Mouse (Mus musculus): ENCODE measurements around the gene Nup98. TPM values are rescaled to one million over a fixed set of nuclear protein-coding genes. Genes with fewer than 3 reads are reported as not detected.

The Nup98 gene
- polyA plus RNA-seq, 1 experiment = 13.0 TPM

DNA sequence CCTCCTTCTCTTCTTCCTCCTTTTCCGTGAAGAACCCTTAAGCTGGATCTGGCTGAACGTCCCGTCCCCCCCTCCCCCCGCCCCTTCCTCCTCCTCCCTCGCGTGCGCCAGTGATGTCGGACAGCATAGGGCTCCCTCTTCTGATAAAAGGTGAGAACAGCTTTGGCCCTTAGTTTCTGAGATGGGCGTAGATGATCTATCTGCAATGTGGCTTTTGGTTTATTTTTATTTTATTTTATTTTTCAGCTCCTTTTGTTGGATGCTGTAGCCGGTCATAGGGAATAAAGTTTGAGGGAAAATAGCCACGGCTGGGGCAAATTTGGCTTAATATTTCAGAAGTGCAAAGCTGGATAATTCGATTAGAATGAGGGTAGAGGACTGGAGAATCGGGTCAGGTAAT, 12.4 kb upstream of the Nup98 start:
- DNase-seq = peak; percentile 69
- no peaks in the 10 kb centered on the region for H3K36me3 ChIP-seq (ENCODE audit: control insufficient read depth, insufficient read depth, low read length)
- peak overlapping the region; percentile 37 for H3K4me3 ChIP-seq (ENCODE audit: insufficient read depth, low read depth, low read length)
- TF ChIP-seq CTCF (conservative IDR thresholded peaks at IDR 0.05; ENCODE audit: insufficient read depth, insufficient read length, low read depth, low read length) (peak; percentile 54), POLR2A (IDR thresholded peaks at IDR 0.05; ENCODE audit: low read depth, low read length) (no peak)
- peak overlapping the region; percentile 53; the same call in 1 of the 2 replicates for H3K27ac ChIP-seq (ENCODE audit: insufficient read depth, low read depth, low read length)
- H3K4me1 ChIP-seq (ENCODE audit: control insufficient read depth, insufficient read depth, low read length) = no peaks in the 10 kb centered on the region
- under 1% methylated on average over 7 of the region's 13 CpGs for WGBS
- H3K27me3 ChIP-seq (replicated peaks; ENCODE audit: control insufficient read depth, insufficient read depth, low read length) = no peaks in the 10 kb centered on the region

DNA sequence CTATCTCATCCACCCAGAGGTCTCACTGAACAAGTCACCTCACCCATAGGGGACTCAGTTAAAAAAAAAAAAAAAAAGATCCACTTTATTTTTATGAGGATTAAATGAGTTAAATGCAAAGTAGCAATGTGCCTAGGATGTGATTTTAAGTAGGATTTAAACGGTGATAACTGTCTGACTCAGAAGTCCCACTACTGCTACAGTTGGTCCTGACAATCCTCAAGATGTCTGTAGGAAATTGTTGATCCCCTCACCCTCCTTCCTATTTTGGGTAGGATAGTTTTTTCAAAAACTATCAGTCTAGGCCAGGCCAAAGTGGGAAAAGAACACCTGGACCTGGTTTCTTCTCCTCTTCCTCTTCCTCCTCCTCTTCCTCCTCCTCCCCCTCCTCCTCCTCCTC, 11.9 kb upstream of the Nup98 start:
- WGBS = 28% methylated on average over 1 of the region's 1 CpGs
- Histone ChIP-seq H3K27me3 (replicated peaks; ENCODE audit: control insufficient read depth, insufficient read depth, low read length) (no peaks in the 10 kb centered on the region), H3K4me1 (ENCODE audit: control insufficient read depth, insufficient read depth, low read length) (no peaks in the 10 kb centered on the region), H3K27ac (ENCODE audit: insufficient read depth, low read depth, low read length) (no peak overlapping the region), H3K4me3 (ENCODE audit: insufficient read depth, low read depth, low read length) (peak overlapping the region; percentile 37; the same call in 1 of the 2 replicates), H3K36me3 (ENCODE audit: control insufficient read depth, insufficient read depth, low read length) (no peaks in the 10 kb centered on the region)
- TF ChIP-seq CTCF (conservative IDR thresholded peaks at IDR 0.05; ENCODE audit: insufficient read depth, insufficient read length, low read depth, low read length) = no peak
- no peak for TF ChIP-seq POLR2A (IDR thresholded peaks at IDR 0.05; ENCODE audit: low read depth, low read length)
- no peak for DNase-seq

DNA sequence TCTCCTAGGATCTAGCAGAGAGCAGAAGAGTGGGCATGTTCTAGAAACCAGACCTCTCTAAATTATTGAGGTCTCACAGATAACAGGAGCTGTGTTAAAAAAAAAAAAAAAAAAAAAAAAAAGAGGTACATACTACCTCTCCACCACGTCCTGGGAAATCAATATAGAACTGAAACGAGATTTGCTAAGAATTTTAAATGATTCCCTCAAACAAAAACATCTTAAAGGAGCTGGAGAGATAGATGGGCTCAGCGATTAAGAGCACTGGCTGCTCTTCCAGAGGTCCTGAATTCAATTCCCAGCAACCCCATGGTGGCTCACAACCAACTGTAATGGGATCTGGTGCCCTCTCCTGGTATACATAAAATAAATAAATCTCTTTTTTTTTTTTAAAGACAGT, 1.1 kb upstream of the Nup98 start:
- Histone ChIP-seq H3K27me3 (replicated peaks; ENCODE audit: control insufficient read depth, insufficient read depth, low read length) (no peaks in the 10 kb centered on the region), H3K27ac (ENCODE audit: insufficient read depth, low read depth, low read length) (peak overlapping the region; percentile 40; the same call in 1 of the 2 replicates), H3K36me3 (ENCODE audit: control insufficient read depth, insufficient read depth, low read length) (no peaks in the 10 kb centered on the region), H3K4me1 (ENCODE audit: control insufficient read depth, insufficient read depth, low read length) (peaks cover 8% of the 10 kb centered on the region), H3K4me3 (ENCODE audit: insufficient read depth, low read depth, low read length) (no peak overlapping the region)
- TF ChIP-seq CTCF (conservative IDR thresholded peaks at IDR 0.05; ENCODE audit: insufficient read depth, insufficient read length, low read depth, low read length) (no peak), POLR2A (IDR thresholded peaks at IDR 0.05; ENCODE audit: low read depth, low read length) (no peak)
- 59% methylated on average over 3 of the region's 3 CpGs for WGBS
- no peak for DNase-seq

DNA sequence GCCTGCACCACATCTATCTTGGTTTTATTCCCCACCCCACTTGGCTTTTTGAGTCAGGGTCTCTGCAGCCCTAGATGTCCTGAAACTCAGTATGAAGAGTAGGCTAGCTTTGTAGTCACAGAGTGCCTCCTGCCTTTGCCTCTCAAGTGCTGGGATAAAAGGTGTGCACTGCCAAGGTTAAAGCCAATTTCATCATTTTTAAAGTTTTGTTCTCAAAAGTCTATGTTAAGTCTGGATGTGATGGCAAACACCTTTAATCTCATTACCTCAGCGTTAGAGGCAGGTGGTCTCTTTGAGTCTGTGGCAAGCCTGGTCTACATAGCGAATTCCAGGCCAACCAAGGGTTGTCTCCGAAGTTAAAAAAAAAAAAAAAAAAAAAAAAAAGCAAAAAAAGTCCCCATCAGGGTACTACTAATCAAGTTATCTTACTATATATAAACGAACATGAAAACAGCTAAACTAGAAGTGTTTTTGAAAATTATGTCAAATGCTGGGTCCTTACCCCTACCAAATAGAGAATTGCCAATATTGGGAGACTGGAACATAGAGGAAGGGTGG, 1.1 kb downstream of the Nup98 start:
- H3K27me3 ChIP-seq (replicated peaks; ENCODE audit: control insufficient read depth, insufficient read depth, low read length) = no peaks in the 10 kb centered on the region
- peak overlapping the region; percentile 99; the same call in 1 of the 2 replicates for H3K4me3 ChIP-seq (ENCODE audit: insufficient read depth, low read depth, low read length)
- no peaks in the 10 kb centered on the region for H3K36me3 ChIP-seq (ENCODE audit: control insufficient read depth, insufficient read depth, low read length)
- WGBS = 36% methylated on average over 4 of the region's 4 CpGs
- TF ChIP-seq POLR2A (IDR thresholded peaks at IDR 0.05; ENCODE audit: low read depth, low read length) (no peak), CTCF (conservative IDR thresholded peaks at IDR 0.05; ENCODE audit: insufficient read depth, insufficient read length, low read depth, low read length) (no peak)
- no peak overlapping the region for H3K27ac ChIP-seq (ENCODE audit: insufficient read depth, low read depth, low read length)
- peaks cover 10% of the 10 kb centered on the region for H3K4me1 ChIP-seq (ENCODE audit: control insufficient read depth, insufficient read depth, low read length)
- no peak for DNase-seq

DNA sequence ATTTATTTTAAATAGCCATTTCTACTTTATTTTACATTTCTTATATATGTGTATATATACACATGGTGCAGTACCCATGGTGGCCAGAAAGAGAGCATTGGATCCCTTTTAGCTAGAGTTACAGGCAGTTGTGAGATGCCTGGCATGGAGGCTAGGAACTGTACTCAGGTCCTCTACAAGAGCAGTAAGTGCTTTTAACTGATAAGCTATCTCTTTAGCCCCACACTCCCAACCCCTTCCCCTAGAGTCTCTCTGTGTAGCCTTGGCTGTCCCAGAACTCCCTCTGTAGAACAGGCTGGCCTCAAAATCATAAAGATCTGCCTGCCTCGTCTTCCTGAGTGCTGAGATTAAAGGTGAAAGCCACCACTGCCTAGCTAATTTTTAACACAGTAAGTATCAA, 4.3 kb downstream of the Nup98 start:
- H3K36me3 ChIP-seq (ENCODE audit: control insufficient read depth, insufficient read depth, low read length) = no peaks in the 10 kb centered on the region
- H3K4me3 ChIP-seq (ENCODE audit: insufficient read depth, low read depth, low read length) = no peak overlapping the region
- no peak for DNase-seq
- 32% methylated on average over 1 of the region's 1 CpGs for WGBS
- H3K27me3 ChIP-seq (replicated peaks; ENCODE audit: control insufficient read depth, insufficient read depth, low read length) = no peaks in the 10 kb centered on the region
- peaks cover 10% of the 10 kb centered on the region for H3K4me1 ChIP-seq (ENCODE audit: control insufficient read depth, insufficient read depth, low read length)
- TF ChIP-seq POLR2A (IDR thresholded peaks at IDR 0.05; ENCODE audit: low read depth, low read length) (no peak), CTCF (conservative IDR thresholded peaks at IDR 0.05; ENCODE audit: insufficient read depth, insufficient read length, low read depth, low read length) (no peak)
- no peak overlapping the region for H3K27ac ChIP-seq (ENCODE audit: insufficient read depth, low read depth, low read length)

DNA sequence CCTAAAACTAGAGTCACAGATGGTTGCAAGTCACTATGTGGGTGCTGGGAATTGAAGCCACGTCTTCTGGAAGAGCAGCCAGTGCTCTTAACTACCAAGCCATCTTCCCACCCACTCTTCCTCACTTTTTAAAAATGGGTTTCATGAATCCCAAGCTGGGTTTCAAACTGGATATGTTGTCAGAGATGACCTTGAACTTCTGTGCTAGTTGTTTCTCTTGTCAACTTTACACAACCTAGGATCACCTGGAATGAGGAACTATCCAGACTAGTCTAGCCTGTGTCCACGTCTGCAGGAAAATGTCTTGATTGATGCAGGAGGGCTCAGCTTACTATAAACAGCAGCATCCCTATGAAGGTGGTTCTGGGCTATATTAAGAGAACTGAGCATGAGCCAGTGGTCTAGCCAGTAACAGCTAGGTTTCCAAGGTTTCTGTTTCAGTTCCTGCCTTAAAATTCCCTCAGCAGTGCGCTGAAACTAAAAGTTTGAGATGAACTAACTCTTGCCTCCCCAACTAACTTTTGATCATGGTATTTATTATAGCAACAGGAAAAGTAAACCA, 5.6 kb downstream of the Nup98 start:
- Histone ChIP-seq H3K27ac (ENCODE audit: insufficient read depth, low read depth, low read length) (no peak overlapping the region), H3K36me3 (ENCODE audit: control insufficient read depth, insufficient read depth, low read length) (no peaks in the 10 kb centered on the region), H3K27me3 (replicated peaks; ENCODE audit: control insufficient read depth, insufficient read depth, low read length) (no peaks in the 10 kb centered on the region), H3K4me3 (ENCODE audit: insufficient read depth, low read depth, low read length) (no peak overlapping the region), H3K4me1 (ENCODE audit: control insufficient read depth, insufficient read depth, low read length) (peaks cover 9% of the 10 kb centered on the region)
- 77% methylated on average over 3 of the region's 3 CpGs for WGBS
- DNase-seq = no peak
- TF ChIP-seq POLR2A (IDR thresholded peaks at IDR 0.05; ENCODE audit: low read depth, low read length) (no peak), CTCF (conservative IDR thresholded peaks at IDR 0.05; ENCODE audit: insufficient read depth, insufficient read length, low read depth, low read length) (no peak)

DNA sequence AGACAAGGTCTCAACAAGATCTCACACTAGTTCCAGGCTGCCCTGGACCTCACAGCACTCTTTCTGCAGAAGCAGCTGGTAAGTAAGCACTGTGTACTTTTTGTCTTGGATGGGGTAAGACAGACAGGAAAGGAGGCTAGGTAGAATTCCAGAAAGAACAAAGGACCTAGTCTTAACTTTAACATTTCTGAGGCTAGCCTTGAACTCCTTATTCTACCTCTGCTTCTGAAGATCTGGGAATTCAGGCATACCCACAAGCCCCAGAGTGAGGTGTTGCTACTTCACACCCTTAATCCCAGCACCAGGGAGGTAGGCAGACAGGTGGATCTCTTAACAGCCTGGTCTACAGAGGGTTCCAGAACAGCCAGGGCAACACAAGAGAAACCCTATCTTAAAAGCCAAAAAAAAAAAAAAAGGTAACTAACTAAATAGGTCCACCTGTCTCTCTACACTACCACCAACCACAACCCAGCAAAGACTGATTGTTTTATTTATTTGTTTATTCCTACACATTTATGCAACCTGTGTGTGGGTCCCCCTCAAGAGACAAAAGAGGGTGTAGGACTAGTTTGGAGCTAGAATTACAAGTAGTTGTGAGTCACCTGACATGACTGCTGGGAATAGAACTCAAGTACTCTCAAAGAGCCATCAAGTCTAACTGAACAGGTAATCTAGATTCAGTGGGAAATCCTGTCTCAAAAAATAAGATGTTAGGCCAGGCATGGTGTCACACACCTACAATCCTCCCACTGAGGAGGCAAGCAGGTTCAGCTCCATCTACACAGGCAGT, 8.8 kb downstream of the Nup98 start:
- Histone ChIP-seq H3K4me3 (ENCODE audit: insufficient read depth, low read depth, low read length) (no peak overlapping the region), H3K27me3 (replicated peaks; ENCODE audit: control insufficient read depth, insufficient read depth, low read length) (no peaks in the 10 kb centered on the region), H3K36me3 (ENCODE audit: control insufficient read depth, insufficient read depth, low read length) (no peaks in the 10 kb centered on the region), H3K27ac (ENCODE audit: insufficient read depth, low read depth, low read length) (no peak overlapping the region), H3K4me1 (ENCODE audit: control insufficient read depth, insufficient read depth, low read length) (peaks cover 2% of the 10 kb centered on the region; the same call in 1 of the 2 replicates)
- TF ChIP-seq CTCF (conservative IDR thresholded peaks at IDR 0.05; ENCODE audit: insufficient read depth, insufficient read length, low read depth, low read length) = no peak
- no peak for DNase-seq
